Mouse (Mus musculus): ENCODE data around the gene Arcn1. TPM values are rescaled to one million over a fixed set of nuclear protein-coding genes. Genes with fewer than 3 reads are reported as not detected.
A peak's percentile ranks its signal among the peaks of the same experiment; 100 is the strongest.

Arcn1 gene
- polyA plus RNA-seq, 1 experiment from 2014 or later = 150 TPM

GRCm38 (mm10) chr9:44722575-44722974 is 45.1 kb downstream of the Arcn1 start:
- no peak overlapping the region for H3K4me3 ChIP-seq (replicated peaks; ENCODE audit: low read length)
- no peak for ATAC-seq
- no peaks in the 10 kb centered on the region for H3K36me3 ChIP-seq (ENCODE audit: control insufficient read depth, insufficient read depth)
- 66% methylated on average over 7 of the region's 7 CpGs for WGBS
- H3K4me1 ChIP-seq (replicated peaks; ENCODE audit: control insufficient read depth, insufficient read depth, low read length) = peaks cover 60% of the 10 kb centered on the region
- no peaks in the 10 kb centered on the region for H3K27me3 ChIP-seq (replicated peaks; ENCODE audit: control insufficient read depth, insufficient read depth, low read length)
- H3K9ac ChIP-seq (replicated peaks; ENCODE audit: low read depth, low read length) = no peak overlapping the region
- no peak overlapping the region for H3K4me2 ChIP-seq (ENCODE audit: low read length)
- H3K27ac ChIP-seq (ENCODE audit: low read length) = peak overlapping the region; percentile 62; the same call in 1 of the 2 replicates
- no peaks in the 10 kb centered on the region for H3K9me3 ChIP-seq (ENCODE audit: control insufficient read depth, low read length)

- ATAC-seq = no peak
Measured at GRCm38 (mm10) chr9:44721877-44722186, 45.8 kb downstream of the Arcn1 start.

GRCm38 (mm10) chr9:44721154-44721876 is 46.3 kb downstream of the Arcn1 start:
- Histone ChIP-seq H3K4me1 (replicated peaks; ENCODE audit: control insufficient read depth, insufficient read depth, low read length) (peaks cover 57% of the 10 kb centered on the region), H3K27me3 (replicated peaks; ENCODE audit: control insufficient read depth, insufficient read depth, low read length) (no peaks in the 10 kb centered on the region), H3K9ac (replicated peaks; ENCODE audit: low read depth, low read length) (peak overlapping the region; percentile 90), H3K4me2 (ENCODE audit: low read length) (peak overlapping the region; percentile 75), H3K27ac (ENCODE audit: low read length) (peak overlapping the region; percentile 69), H3K36me3 (ENCODE audit: control insufficient read depth, insufficient read depth) (no peaks in the 10 kb centered on the region), H3K9me3 (ENCODE audit: control insufficient read depth, low read length) (no peaks in the 10 kb centered on the region), H3K4me3 (replicated peaks; ENCODE audit: low read length) (peak overlapping the region; percentile 83)
- 2% methylated on average over 37 of the region's 40 CpGs for WGBS
- ATAC-seq = peak; percentile 86

More at GRCm38 (mm10) chr9:44721877-44722186, 45.8 kb downstream of the Arcn1 start:
- no peak overlapping the region for H3K4me2 ChIP-seq (ENCODE audit: low read length)
- 88% methylated on average over 3 of the region's 3 CpGs for WGBS
- H3K4me3 ChIP-seq (replicated peaks; ENCODE audit: low read length) = no peak overlapping the region; the same call in none of the 2 replicates
- peak overlapping the region; percentile 49; the same call in 1 of the 2 replicates for H3K27ac ChIP-seq (ENCODE audit: low read length)
- no peaks in the 10 kb centered on the region for H3K36me3 ChIP-seq (ENCODE audit: control insufficient read depth, insufficient read depth)
- no peaks in the 10 kb centered on the region for H3K27me3 ChIP-seq (replicated peaks; ENCODE audit: control insufficient read depth, insufficient read depth, low read length)
- peak overlapping the region; percentile 90 for H3K9ac ChIP-seq (replicated peaks; ENCODE audit: low read depth, low read length)
- H3K9me3 ChIP-seq (ENCODE audit: control insufficient read depth, low read length) = no peaks in the 10 kb centered on the region
- H3K4me1 ChIP-seq (replicated peaks; ENCODE audit: control insufficient read depth, insufficient read depth, low read length) = peaks cover 61% of the 10 kb centered on the region

GRCm38 (mm10) chr9:44720358-44721153 is 47.1 kb downstream of the Arcn1 start:
- peak overlapping the region; percentile 75 for H3K4me2 ChIP-seq (ENCODE audit: low read length)
- WGBS = 11% methylated on average over 9 of the region's 9 CpGs
- peak overlapping the region; percentile 83 for H3K4me3 ChIP-seq (replicated peaks; ENCODE audit: low read length)
- no peaks in the 10 kb centered on the region for H3K27me3 ChIP-seq (replicated peaks; ENCODE audit: control insufficient read depth, insufficient read depth, low read length)
- peak overlapping the region; percentile 90 for H3K9ac ChIP-seq (replicated peaks; ENCODE audit: low read depth, low read length)
- no peaks in the 10 kb centered on the region for H3K9me3 ChIP-seq (ENCODE audit: control insufficient read depth, low read length)
- peaks cover 54% of the 10 kb centered on the region for H3K4me1 ChIP-seq (replicated peaks; ENCODE audit: control insufficient read depth, insufficient read depth, low read length)
- H3K36me3 ChIP-seq (ENCODE audit: control insufficient read depth, insufficient read depth) = no peaks in the 10 kb centered on the region
- peak; percentile 34 for ATAC-seq
- H3K27ac ChIP-seq (ENCODE audit: low read length) = peak overlapping the region; percentile 69

- ATAC-seq = peak; percentile 3; the same call in 1 of the 2 replicates
- peaks cover 53% of the 10 kb centered on the region for H3K4me1 ChIP-seq (replicated peaks; ENCODE audit: control insufficient read depth, insufficient read depth, low read length)
- H3K9me3 ChIP-seq (ENCODE audit: control insufficient read depth, low read length) = no peaks in the 10 kb centered on the region
Measured at GRCm38 (mm10) chr9:44719632-44720357, 47.9 kb downstream of the Arcn1 start.

GRCm38 (mm10) chr9:44718937-44719631 is 48.6 kb downstream of the Arcn1 start:
- 71% methylated on average over 12 of the region's 12 CpGs for WGBS
- Histone ChIP-seq H3K4me1 (replicated peaks; ENCODE audit: control insufficient read depth, insufficient read depth, low read length) (peaks cover 50% of the 10 kb centered on the region), H3K4me3 (replicated peaks; ENCODE audit: low read length) (peak overlapping the region; percentile 83)

More at GRCm38 (mm10) chr9:44719632-44720357, 47.9 kb downstream of the Arcn1 start:
- Histone ChIP-seq H3K4me2 (ENCODE audit: low read length) (peak overlapping the region; percentile 75), H3K27ac (ENCODE audit: low read length) (peak overlapping the region; percentile 30; the same call in 1 of the 2 replicates), H3K9ac (replicated peaks; ENCODE audit: low read depth, low read length) (peak overlapping the region; percentile 90), H3K27me3 (replicated peaks; ENCODE audit: control insufficient read depth, insufficient read depth, low read length) (no peaks in the 10 kb centered on the region), H3K4me3 (replicated peaks; ENCODE audit: low read length) (peak overlapping the region; percentile 83), H3K36me3 (ENCODE audit: control insufficient read depth, insufficient read depth) (0 out of 2 replicates have a peak, but pooled peaks cover 4% of the 10 kb centered on the region)
- WGBS = 49% methylated on average over 8 of the region's 8 CpGs

GRCm38 (mm10) chr9:44717822-44718242 is 49.8 kb downstream of the Arcn1 start:
- H3K4me1 ChIP-seq (replicated peaks; ENCODE audit: control insufficient read depth, insufficient read depth, low read length) = peaks cover 38% of the 10 kb centered on the region
- no peak overlapping the region for H3K4me3 ChIP-seq (replicated peaks; ENCODE audit: low read length)
- H3K9me3 ChIP-seq (ENCODE audit: control insufficient read depth, low read length) = no peaks in the 10 kb centered on the region
- no peak overlapping the region for H3K9ac ChIP-seq (replicated peaks; ENCODE audit: low read depth, low read length)
- H3K36me3 ChIP-seq (ENCODE audit: control insufficient read depth, insufficient read depth) = 0 out of 2 replicates have a peak, but pooled peaks cover 4% of the 10 kb centered on the region
- H3K27me3 ChIP-seq (replicated peaks; ENCODE audit: control insufficient read depth, insufficient read depth, low read length) = no peaks in the 10 kb centered on the region
- WGBS = 74% methylated on average over 10 of the region's 10 CpGs
- no peak for ATAC-seq
- no peak overlapping the region for H3K27ac ChIP-seq (ENCODE audit: low read length)
- no peak overlapping the region for H3K4me2 ChIP-seq (ENCODE audit: low read length)

More at GRCm38 (mm10) chr9:44718937-44719631, 48.6 kb downstream of the Arcn1 start:
- Histone ChIP-seq H3K36me3 (ENCODE audit: control insufficient read depth, insufficient read depth) (0 out of 2 replicates have a peak, but pooled peaks cover 4% of the 10 kb centered on the region), H3K27me3 (replicated peaks; ENCODE audit: control insufficient read depth, insufficient read depth, low read length) (no peaks in the 10 kb centered on the region), H3K9ac (replicated peaks; ENCODE audit: low read depth, low read length) (no peak overlapping the region), H3K4me2 (ENCODE audit: low read length) (peak overlapping the region; percentile 75), H3K9me3 (ENCODE audit: control insufficient read depth, low read length) (no peaks in the 10 kb centered on the region), H3K27ac (ENCODE audit: low read length) (peak overlapping the region; percentile 30; the same call in 1 of the 2 replicates)
- ATAC-seq = no peak

- Histone ChIP-seq H3K9ac (replicated peaks; ENCODE audit: low read depth, low read length) (no peak overlapping the region), H3K36me3 (ENCODE audit: control insufficient read depth, insufficient read depth) (0 out of 2 replicates have a peak, but pooled peaks cover 4% of the 10 kb centered on the region), H3K4me1 (replicated peaks; ENCODE audit: control insufficient read depth, insufficient read depth, low read length) (peaks cover 35% of the 10 kb centered on the region), H3K4me3 (replicated peaks; ENCODE audit: low read length) (no peak overlapping the region), H3K9me3 (ENCODE audit: control insufficient read depth, low read length) (no peaks in the 10 kb centered on the region), H3K27me3 (replicated peaks; ENCODE audit: control insufficient read depth, insufficient read depth, low read length) (no peaks in the 10 kb centered on the region), H3K27ac (ENCODE audit: low read length) (no peak overlapping the region), H3K4me2 (ENCODE audit: low read length) (no peak overlapping the region)
- no peak for ATAC-seq
- WGBS = 87% methylated on average over 6 of the region's 6 CpGs
Measured at GRCm38 (mm10) chr9:44716997-44717821, 50.4 kb downstream of the Arcn1 start.

Data from forebrain, embryonic 16.5 days (tissue).